Mouse (Mus musculus) cortical plate, adult 2 months (tissue): ENCODE data around the gene Bloc1s4.

ENCODE experiments used
- CTCF ChIP-seq: fragments of 200-500 bp; IDR thresholded peaks from 2 replicates; pipeline ENCODE4 v1.5.1; 2011; ENCODE audit warnings: mild to moderate bottlenecking, control low read depth, low read length; ENCODE audit not compliant: insufficient read depth; ENCODE audit errors: extremely low read depth
- POLR2A ChIP-seq: fragments of 200-500 bp; IDR thresholded peaks from 2 replicates; pipeline ENCODE4 v1.6.1; 2011; ENCODE audit warnings: mild to moderate bottlenecking, low read length, control low read depth; ENCODE audit not compliant: insufficient read depth; ENCODE audit errors: extremely low read depth

DNA sequence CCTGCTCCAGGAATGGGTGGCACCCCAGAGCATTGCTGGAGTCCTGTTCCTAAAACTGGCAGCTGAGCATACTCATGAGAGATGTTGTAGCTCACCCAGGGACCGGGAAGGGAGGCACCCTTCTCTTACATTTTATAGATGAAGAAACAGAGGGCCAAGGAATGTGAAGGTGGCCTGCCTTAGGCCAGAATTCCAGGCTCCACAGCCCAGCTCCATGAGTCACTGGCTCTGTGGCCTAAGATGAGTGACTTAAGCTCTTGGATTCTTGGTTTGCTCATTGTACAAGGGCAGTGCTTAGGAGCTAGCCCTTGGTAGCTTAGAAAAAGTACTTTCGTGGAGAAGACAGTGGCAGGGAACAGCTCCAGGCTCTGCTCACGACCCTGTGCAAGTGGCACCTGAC is 33.6 kb downstream of the Bloc1s4 start:
- TF ChIP-seq CTCF (no peak), POLR2A (no peak)
